ENCODE assay signal across 19 mouse cellular contexts in the genomic region with DNA sequence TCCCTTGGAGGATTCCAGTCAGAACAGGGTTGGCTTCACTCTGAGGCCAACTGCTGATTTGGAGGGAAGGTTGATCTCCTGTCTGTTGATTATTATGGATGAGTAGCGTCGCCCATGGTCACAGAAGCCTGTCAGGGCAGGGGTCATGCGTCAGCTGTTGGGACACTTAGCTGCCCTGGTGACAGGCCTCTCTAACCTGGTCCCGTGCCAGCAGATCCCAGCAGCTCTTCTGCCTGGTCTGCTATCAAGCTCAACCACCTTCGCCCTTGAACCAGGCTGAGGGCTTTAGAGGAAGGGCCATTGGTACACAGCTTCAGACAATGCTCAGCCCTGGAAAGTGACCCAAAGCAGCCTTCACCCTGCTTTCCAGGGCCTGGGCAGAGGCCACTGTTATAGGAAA. TPM values are rescaled to one million over a fixed set of nuclear protein-coding genes. Genes with fewer than 3 reads are reported as not detected.
DNase-seq lines count a peak whose midpoint lies in the region; ATAC-seq and TF ChIP-seq lines count a peak whose summit lies in the region.
"Had no signal": no experiment of that assay in that cellular context is flagged by ENCODE, and none has a peak within 500 bp of the region (broad histone marks: within the 10 kb centered on the region; RNA-seq: fewer than 3 reads in every experiment).

No protein-coding gene starts in this region.

- peak; percentile 44; the same call in 1 of the 2 replicates for ATAC-seq in heart, postnatal 0 days (ENCODE audit: insufficient read depth, low read depth)
- ATAC-seq in liver, embryonic 11.5 days (replicated peaks; ENCODE audit: low FRiP score) = no peak
- ATAC-seq in liver, embryonic 12.5 days = no peak
- ATAC-seq: forebrain, embryonic 13.5 days; midbrain, embryonic 15.5 days; Patski had no signal

- peaks cover 19% of the 10 kb centered on the region for H3K4me1 ChIP-seq in heart, postnatal 0 days (ENCODE audit: control insufficient read depth, insufficient read depth)
- peaks cover 20% of the 10 kb centered on the region for H3K4me1 ChIP-seq in heart, embryonic 10.5 days
- no peaks in the 10 kb centered on the region for H3K4me1 ChIP-seq in liver, embryonic 11.5 days (replicated peaks; ENCODE audit: control insufficient read depth, insufficient read depth, low read length)
- H3K4me1 ChIP-seq in liver, embryonic 12.5 days = 0 out of 2 replicates have a peak, but pooled peaks cover 14% of the 10 kb centered on the region
- peaks cover 29% of the 10 kb centered on the region for H3K4me1 ChIP-seq in brown adipose tissue, adult 24 weeks (ENCODE audit: control insufficient read depth, insufficient read depth, insufficient read length, low read length)
- H3K4me1 ChIP-seq: midbrain, embryonic 15.5 days had no signal

- no peak for TF ChIP-seq EP300 in heart, postnatal 0 days (IDR thresholded peaks at IDR 0.05; ENCODE audit: low read depth)

- H3K27me3 ChIP-seq in heart, postnatal 0 days (ENCODE audit: control insufficient read depth, insufficient read depth, low read length) = no peaks in the 10 kb centered on the region
- peaks cover 4% of the 10 kb centered on the region; the same call in 1 of the 2 replicates for H3K27me3 ChIP-seq in heart, embryonic 10.5 days (ENCODE audit: insufficient read depth, poor library complexity, severe bottlenecking)
- no peaks in the 10 kb centered on the region for H3K27me3 ChIP-seq in liver, embryonic 11.5 days (replicated peaks; ENCODE audit: control insufficient read depth, insufficient read depth, low read length)
- H3K27me3 ChIP-seq in liver, embryonic 12.5 days (replicated peaks) = no peaks in the 10 kb centered on the region
- H3K27me3 ChIP-seq: embryonic facial prominence, embryonic 13.5 days; forebrain, embryonic 13.5 days; lung, embryonic 15.5 days; midbrain, embryonic 15.5 days; Patski had no signal

- no peak for DNase-seq in heart, postnatal 0 days (ENCODE audit: low spot score)
- DNase-seq in heart, embryonic 10.5 days (ENCODE audit: low spot score) = no peak
- peak; percentile 27 for DNase-seq in liver, embryonic 11.5 days (ENCODE audit: low spot score)
- peak; percentile 39 for DNase-seq in retina, embryonic 14.5 days (ENCODE audit: low spot score)
- no peak for DNase-seq in ovary, postnatal 36 days (ENCODE audit: low spot score)
- no peak for DNase-seq in thymus, postnatal 36 days
- DNase-seq: cerebellum, adult 9-10 months; right cerebral cortex, postnatal 14 days had no signal

- TF ChIP-seq CTCF in heart, postnatal 0 days (IDR thresholded peaks at IDR 0.05; ENCODE audit: low read depth) = no peak

- H3K4me3 ChIP-seq in heart, postnatal 0 days (ENCODE audit: low read depth, low read length) = no peak overlapping the region
- no peak overlapping the region for H3K4me3 ChIP-seq in heart, embryonic 10.5 days
- H3K4me3 ChIP-seq in liver, embryonic 11.5 days (ENCODE audit: low read depth, low read length) = no peak overlapping the region
- no peak overlapping the region for H3K4me3 ChIP-seq in liver, embryonic 12.5 days
- H3K4me3 ChIP-seq in brown adipose tissue, adult 24 weeks (ENCODE audit: insufficient read depth, low read depth, low read length) = no peak overlapping the region
- H3K4me3 ChIP-seq: embryonic facial prominence, embryonic 13.5 days; forebrain, embryonic 13.5 days; lung, embryonic 15.5 days; midbrain, embryonic 15.5 days had no signal

- H3K27ac ChIP-seq in heart, postnatal 0 days (ENCODE audit: low read depth) = peak overlapping the region; percentile 38
- H3K27ac ChIP-seq in heart, embryonic 10.5 days = no peak overlapping the region
- no peak overlapping the region for H3K27ac ChIP-seq in liver, embryonic 11.5 days (ENCODE audit: low read depth, low read length)
- no peak overlapping the region for H3K27ac ChIP-seq in liver, embryonic 12.5 days
- peak overlapping the region; percentile 15 for H3K27ac ChIP-seq in brown adipose tissue, adult 24 weeks (replicated peaks; ENCODE audit: low read depth, low read length)
- H3K27ac ChIP-seq: embryonic facial prominence, embryonic 13.5 days; forebrain, embryonic 13.5 days; lung, embryonic 15.5 days; midbrain, embryonic 15.5 days had no signal

- 49% methylated on average over 5 of the region's 5 CpGs for WGBS in heart, postnatal 0 days
- 50% methylated on average over 5 of the region's 5 CpGs for WGBS in heart, embryonic 10.5 days
- 73% methylated on average over 5 of the region's 5 CpGs for WGBS in liver, embryonic 11.5 days
- WGBS in liver, embryonic 12.5 days (ENCODE audit: insufficient replicate concordance) = 54% methylated on average over 5 of the region's 5 CpGs

- no peaks in the 10 kb centered on the region for H3K36me3 ChIP-seq in heart, postnatal 0 days (replicated peaks; ENCODE audit: control insufficient read depth, insufficient read depth, low read length)
- H3K36me3 ChIP-seq in heart, embryonic 10.5 days = no peaks in the 10 kb centered on the region
- H3K36me3 ChIP-seq in liver, embryonic 11.5 days (ENCODE audit: control insufficient read depth, insufficient read depth, low read length) = no peaks in the 10 kb centered on the region
- no peaks in the 10 kb centered on the region for H3K36me3 ChIP-seq in liver, embryonic 12.5 days
- H3K36me3 ChIP-seq: embryonic facial prominence, embryonic 13.5 days; lung, embryonic 15.5 days; midbrain, embryonic 15.5 days had no signal

- no peak overlapping the region for H3K9ac ChIP-seq in heart, postnatal 0 days (replicated peaks; ENCODE audit: low read depth, low read length)
- H3K9ac ChIP-seq in liver, embryonic 11.5 days (ENCODE audit: low read depth, low read length) = no peak overlapping the region
- no peak overlapping the region for H3K9ac ChIP-seq in liver, embryonic 12.5 days
- H3K9ac ChIP-seq: embryonic facial prominence, embryonic 13.5 days; forebrain, embryonic 13.5 days; lung, embryonic 15.5 days; midbrain, embryonic 15.5 days had no signal

- no peaks in the 10 kb centered on the region for H3K9me3 ChIP-seq in heart, postnatal 0 days (replicated peaks; ENCODE audit: control insufficient read depth, low read length)
- no peaks in the 10 kb centered on the region for H3K9me3 ChIP-seq in heart, embryonic 10.5 days
- H3K9me3 ChIP-seq in liver, embryonic 11.5 days (ENCODE audit: control insufficient read depth, low read length) = no peaks in the 10 kb centered on the region
- H3K9me3 ChIP-seq in liver, embryonic 12.5 days (replicated peaks) = no peaks in the 10 kb centered on the region
- H3K9me3 ChIP-seq: embryonic facial prominence, embryonic 13.5 days; forebrain, embryonic 13.5 days; lung, embryonic 15.5 days; midbrain, embryonic 15.5 days had no signal

- H3K4me2 ChIP-seq in heart, postnatal 0 days (ENCODE audit: low read depth, low read length) = no peak overlapping the region
- no peak overlapping the region for H3K4me2 ChIP-seq in liver, embryonic 11.5 days
- no peak overlapping the region for H3K4me2 ChIP-seq in liver, embryonic 12.5 days
- H3K4me2 ChIP-seq: embryonic facial prominence, embryonic 13.5 days; forebrain, embryonic 13.5 days; lung, embryonic 15.5 days; midbrain, embryonic 15.5 days had no signal

RNA-seq across cellular contexts. Expression of gene Tmigd3, which starts 5.3 kb away (rescaled TPM):
- total RNA-seq in heart, postnatal 0 days (2014; rRNA removed; ENCODE audit: low replicate concordance) = not detected in 2 replicates
- 0.33 and 0.44 TPM in 2 replicates for polyA plus RNA-seq in heart, postnatal 0 days (2015; fragmentation: Nextera tagmentation; extraction: Ambion mirVana)
- polyA plus RNA-seq in heart, embryonic 10.5 days (2016; fragmentation: Nextera tagmentation; extraction: Ambion mirVana) = 0.70 and 0.73 TPM in 2 replicates
- polyA plus RNA-seq in liver, embryonic 11.5 days (2014; fragmentation: Nextera tagmentation; extraction: Ambion mirVana) = 0.26 and 0.27 TPM in 2 replicates
- polyA plus RNA-seq in liver, embryonic 12.5 days (2016; fragmentation: Nextera tagmentation; extraction: Ambion mirVana) = 0.30 TPM in 1 of 2 replicates, not detected in the other
- polyA plus RNA-seq in brown adipose tissue, adult 24 weeks (2012; ENCODE audit: insufficient read depth, insufficient read length, missing spikeins) = not detected in 2 replicates
- total RNA-seq: gastrocnemius, adult 18-20 months; hematopoietic stem cell, adult 5-6 weeks had no signal
- polyA plus RNA-seq: embryonic facial prominence, embryonic 13.5 days; forebrain, embryonic 13.5 days; midbrain, embryonic 15.5 days; neural tube, embryonic 14.5 days; Patski; stomach, embryonic 14.5 days had no signal

RNA-seq across cellular contexts. Expression of gene Adora3, which starts 5.4 kb away (rescaled TPM):
- total RNA-seq in heart, postnatal 0 days (2014; rRNA removed; ENCODE audit: low replicate concordance) = not detected in 2 replicates
- 0.14 and 0.21 TPM in 2 replicates for polyA plus RNA-seq in heart, postnatal 0 days (2015; fragmentation: Nextera tagmentation; extraction: Ambion mirVana)
- polyA plus RNA-seq in heart, embryonic 10.5 days (2016; fragmentation: Nextera tagmentation; extraction: Ambion mirVana) = not detected in 2 replicates
- polyA plus RNA-seq in liver, embryonic 11.5 days (2014; fragmentation: Nextera tagmentation; extraction: Ambion mirVana) = 0.36 and 0.92 TPM in 2 replicates
- 0.17 and 0.39 TPM in 2 replicates for polyA plus RNA-seq in liver, embryonic 12.5 days (2016; fragmentation: Nextera tagmentation; extraction: Ambion mirVana)
- polyA plus RNA-seq in brown adipose tissue, adult 24 weeks (2012; ENCODE audit: insufficient read depth, insufficient read length, missing spikeins) = not detected in 2 replicates
- total RNA-seq: gastrocnemius, adult 18-20 months; hematopoietic stem cell, adult 5-6 weeks had no signal
- polyA plus RNA-seq: Patski had no signal

RNA-seq across cellular contexts. Expression of gene I830077J02Rik, which starts 56.4 kb away (rescaled TPM):
- 0.04 TPM in 1 of 2 replicates, not detected in the other for total RNA-seq in heart, postnatal 0 days (2014; rRNA removed; ENCODE audit: low replicate concordance)
- 0.82 and 0.88 TPM in 2 replicates for polyA plus RNA-seq in heart, postnatal 0 days (2015; fragmentation: Nextera tagmentation; extraction: Ambion mirVana)
- polyA plus RNA-seq in heart, embryonic 10.5 days (2016; fragmentation: Nextera tagmentation; extraction: Ambion mirVana) = 2.0 and 3.4 TPM in 2 replicates
- 5.6 and 5.9 TPM in 2 replicates for polyA plus RNA-seq in liver, embryonic 11.5 days (2014; fragmentation: Nextera tagmentation; extraction: Ambion mirVana)
- polyA plus RNA-seq in liver, embryonic 12.5 days (2016; fragmentation: Nextera tagmentation; extraction: Ambion mirVana) = 4.0 and 4.4 TPM in 2 replicates
- 2.4 and 4.1 TPM in 2 replicates for polyA plus RNA-seq in brown adipose tissue, adult 24 weeks (2012; ENCODE audit: insufficient read depth, insufficient read length, missing spikeins)

Comparison
In these comparisons a context has a peak if more than half of its experiments do, and no peak if none do; other contexts are left out.
1. H3K27ac ChIP-seq: peak in heart, postnatal 0 days (single experiment) and brown adipose tissue, adult 24 weeks (single experiment); none in heart, embryonic 10.5 days (single experiment), liver, embryonic 11.5 days (single experiment) and liver, embryonic 12.5 days (single experiment).
2. DNase-seq: peak in liver, embryonic 11.5 days (single experiment) and retina, embryonic 14.5 days (single experiment); none in heart, postnatal 0 days (single experiment), heart, embryonic 10.5 days (single experiment), ovary, postnatal 36 days (single experiment) and thymus, postnatal 36 days (0 of 2).